Mouse (Mus musculus) lung, postnatal 0 days (tissue): ENCODE measurements around the gene Nprl2.

Experiments
- CTCF ChIP-seq: IDR thresholded peaks from 2 replicates; pipeline ENCODE4 v1.5.1; 2016; ENCODE audit warnings: antibody characterized with exemption, mild to moderate bottlenecking
- EP300 ChIP-seq: IDR thresholded peaks from 2 replicates; pipeline ENCODE4 v1.6.1; 2016; ENCODE audit warnings: antibody characterized with exemption, mild to moderate bottlenecking, control low read depth

- TF ChIP-seq CTCF (no peak), EP300 (no peak)
Measured at GRCm38 (mm10) chr9:107493511-107493910, 48.5 kb upstream of the Nprl2 start.
